In genomic region chr19:6979486-6980380, GRCm38 (mm10) we compare ENCODE assay signal across 8 mouse cellular contexts. TPM values are rescaled to one million over a fixed set of nuclear protein-coding genes. Genes with fewer than 3 reads are reported as not detected.
A peak's percentile ranks its signal among the peaks of the same experiment; 100 is the strongest.
DNase-seq lines count a peak whose midpoint lies in the region; ATAC-seq lines count a peak whose summit lies in the region.

No protein-coding gene starts in this region.

- peaks cover 11% of the 10 kb centered on the region for H3K4me1 ChIP-seq in hindbrain, embryonic 11.5 days (replicated peaks; ENCODE audit: control insufficient read depth, insufficient read depth, low read length)

- H3K9ac ChIP-seq in hindbrain, embryonic 11.5 days (ENCODE audit: low read depth, low read length): peak overlapping the region; percentile 78

- peak overlapping the region; percentile 63 for H3K4me3 ChIP-seq in hindbrain, embryonic 11.5 days (ENCODE audit: low read depth, low read length)

- H3K4me2 ChIP-seq in hindbrain, embryonic 11.5 days (replicated peaks; ENCODE audit: low read depth, low read length): peak overlapping the region; percentile 79

- H3K27me3 ChIP-seq in hindbrain, embryonic 11.5 days (ENCODE audit: control insufficient read depth, insufficient read depth, low read length): no peaks in the 10 kb centered on the region

- H3K27ac ChIP-seq in hindbrain, embryonic 11.5 days (ENCODE audit: low read depth, low read length): peak overlapping the region; percentile 93

- peak; percentile 100 for DNase-seq in Muller cell, postnatal 12 days (ENCODE audit: inconsistent ontology term)
- peak; percentile 99 for DNase-seq in cerebellum, adult 9-11 months
- DNase-seq in frontal cortex, adult 2 months (ENCODE audit: extremely low spot score in 1 of 2, low spot score in 1 of 2): peak; percentile 99
- peak; percentile 99 for DNase-seq in hindbrain, embryonic 11.5 days (ENCODE audit: low spot score)
- DNase-seq in layer of hippocampus, postnatal 10 days (ENCODE audit: low spot score in 2 of 2): peak; percentile 99 to 100
- peak; percentile 100 for DNase-seq in lung, postnatal 10 days
- DNase-seq in ovary, postnatal 36 days (ENCODE audit: low spot score): peak; percentile 100
- peak; percentile 99 for DNase-seq in thymus, postnatal 25 days

- H3K36me3 ChIP-seq in hindbrain, embryonic 11.5 days (ENCODE audit: control insufficient read depth, insufficient read depth, low read length): peaks cover 7% of the 10 kb centered on the region; the same call in 1 of the 2 replicates

- H3K9me3 ChIP-seq in hindbrain, embryonic 11.5 days (ENCODE audit: control insufficient read depth, low read length): no peaks in the 10 kb centered on the region

- ATAC-seq in hindbrain, embryonic 11.5 days (ENCODE audit: low FRiP score): peak; percentile 90

- under 1% methylated on average over 57 of the region's 59 CpGs for WGBS in hindbrain, embryonic 11.5 days

RNA-seq across cellular contexts. Expression of gene Fkbp2, which starts 0.6 kb away (rescaled TPM):
- polyA plus RNA-seq in frontal cortex, adult 2 months (2012; rRNA removed): 207 and 212 TPM in 2 replicates
- polyA plus RNA-seq in hindbrain, embryonic 11.5 days (2014; fragmentation: Nextera tagmentation; extraction: Ambion mirVana): 73.7 and 79.3 TPM in 2 replicates
- total RNA-seq in layer of hippocampus, postnatal 10 days (2021): 10 to 100 TPM; 77.0 to 98.0 TPM

RNA-seq across cellular contexts. Expression of gene Plcb3, which starts 3.5 kb away (rescaled TPM):
- 19.6 and 21.8 TPM in 2 replicates for polyA plus RNA-seq in frontal cortex, adult 2 months (2012; rRNA removed)
- polyA plus RNA-seq in hindbrain, embryonic 11.5 days (2014; fragmentation: Nextera tagmentation; extraction: Ambion mirVana): 14.6 and 14.8 TPM in 2 replicates
- total RNA-seq in layer of hippocampus, postnatal 10 days (2021): 10 to 100 TPM; 16.4 to 18.4 TPM

RNA-seq across cellular contexts. Expression of gene Ppp1r14b, which starts 5.0 kb away (rescaled TPM):
- polyA plus RNA-seq in frontal cortex, adult 2 months (2012; rRNA removed): 56.4 and 59.8 TPM in 2 replicates
- polyA plus RNA-seq in hindbrain, embryonic 11.5 days (2014; fragmentation: Nextera tagmentation; extraction: Ambion mirVana): 180 and 249 TPM in 2 replicates
- 100 to 1,000 TPM; 126 to 139 TPM for total RNA-seq in layer of hippocampus, postnatal 10 days (2021)

RNA-seq across cellular contexts. Expression of gene Vegfb, which starts 7.7 kb away (rescaled TPM):
- 102 and 108 TPM in 2 replicates for polyA plus RNA-seq in frontal cortex, adult 2 months (2012; rRNA removed)
- polyA plus RNA-seq in hindbrain, embryonic 11.5 days (2014; fragmentation: Nextera tagmentation; extraction: Ambion mirVana): 21.4 TPM in 2 replicates
- 10 to 100 TPM; 79.5 to 82.1 TPM for total RNA-seq in layer of hippocampus, postnatal 10 days (2021)

RNA-seq across cellular contexts. Expression of gene Dnajc4, which starts 12.6 kb away (rescaled TPM):
- 36.7 and 39.6 TPM in 2 replicates for polyA plus RNA-seq in frontal cortex, adult 2 months (2012; rRNA removed)
- 18.8 and 22.5 TPM in 2 replicates for polyA plus RNA-seq in hindbrain, embryonic 11.5 days (2014; fragmentation: Nextera tagmentation; extraction: Ambion mirVana)
- total RNA-seq in layer of hippocampus, postnatal 10 days (2021): 10 to 100 TPM; 18.1 to 21.5 TPM

Comparison
In these comparisons a context has a peak if more than half of its experiments do, and no peak if none do; other contexts are left out.
1. Peak in every context shown above with its lines: DNase-seq, ATAC-seq, H3K4me3 ChIP-seq and H3K27ac ChIP-seq.